Comparison of ENCODE assay signal across 29 mouse cellular contexts in the genomic region with DNA sequence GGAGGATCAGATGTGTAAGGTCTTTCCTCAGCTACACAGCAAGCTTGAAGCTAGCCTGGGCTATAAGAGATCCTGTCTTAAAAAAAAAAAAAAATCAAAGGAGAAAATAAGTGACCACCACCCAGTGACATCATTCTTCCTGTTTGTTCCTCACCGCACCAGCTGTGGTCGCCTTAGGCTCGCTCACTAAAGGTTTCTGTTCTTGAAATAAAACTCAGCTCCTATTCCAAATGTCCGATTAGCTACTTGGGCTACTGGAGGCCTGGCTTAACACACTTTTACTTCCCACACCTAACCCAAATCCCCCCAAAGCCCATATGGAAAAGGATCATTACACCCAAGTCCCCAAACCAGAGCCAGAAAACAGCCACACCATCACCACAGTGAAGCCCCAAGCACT. TPM values are rescaled to one million over a fixed set of nuclear protein-coding genes. Genes with fewer than 3 reads are reported as not detected.
DNase-seq lines count a peak whose midpoint lies in the region; ATAC-seq and TF ChIP-seq lines count a peak whose summit lies in the region.
"Had no signal": no experiment of that assay in that cellular context is flagged by ENCODE, and none has a peak within 500 bp of the region (broad histone marks: within the 10 kb centered on the region; RNA-seq: fewer than 3 reads in every experiment).

No protein-coding gene starts in this region.

- no peaks in the 10 kb centered on the region for H3K36me3 ChIP-seq in heart, adult 2 months (ENCODE audit: control insufficient read depth, insufficient read depth, low read length)
- H3K36me3 ChIP-seq in midbrain, embryonic 14.5 days (ENCODE audit: control insufficient read depth, insufficient read depth, low read length) = peaks cover 41% of the 10 kb centered on the region

- peak overlapping the region; percentile 28 for H3K27ac ChIP-seq in heart, adult 2 months
- H3K27ac ChIP-seq in bone marrow, adult 2 months (ENCODE audit: control insufficient read depth, insufficient read depth, low read depth, low read length, poor library complexity) = peak overlapping the region; percentile 58
- H3K27ac ChIP-seq in midbrain, embryonic 14.5 days (replicated peaks; ENCODE audit: low read depth, low read length) = no peak overlapping the region
- H3K27ac ChIP-seq: forebrain, embryonic 13.5 days; hindbrain, embryonic 14.5 days; midbrain, embryonic 12.5 days had no signal

- H3K4me3 ChIP-seq in heart, adult 2 months = no peak overlapping the region
- H3K4me3 ChIP-seq in bone marrow, adult 2 months (replicated peaks; ENCODE audit: control insufficient read depth, low read depth, low read length) = no peak overlapping the region
- no peak overlapping the region for H3K4me3 ChIP-seq in midbrain, embryonic 14.5 days (replicated peaks; ENCODE audit: low read depth, low read length)
- H3K4me3 ChIP-seq: forebrain, embryonic 13.5 days; midbrain, embryonic 12.5 days; myocyte had no signal

- no peak for TF ChIP-seq POLR2A in heart, adult 2 months (IDR thresholded peaks at IDR 0.05; ENCODE audit: insufficient read depth, low read depth, low read length)
- TF ChIP-seq POLR2A in bone marrow, adult 2 months (IDR thresholded peaks at IDR 0.05; ENCODE audit: borderline replicate concordance, control insufficient read depth, low read depth, low read length) = no peak

- peaks cover 3% of the 10 kb centered on the region for H3K4me1 ChIP-seq in heart, adult 2 months (ENCODE audit: control insufficient read depth, insufficient read depth, low read length)
- H3K4me1 ChIP-seq in bone marrow, adult 2 months (ENCODE audit: control insufficient read depth, insufficient read depth, low read length) = peaks cover 4% of the 10 kb centered on the region; the same call in 1 of the 2 replicates
- peaks cover 8% of the 10 kb centered on the region for H3K4me1 ChIP-seq in midbrain, embryonic 14.5 days (ENCODE audit: control insufficient read depth, insufficient read depth, low read length)

- no peak overlapping the region for H3K9ac ChIP-seq in heart, adult 2 months (ENCODE audit: low read depth, low read length)
- H3K9ac ChIP-seq in midbrain, embryonic 14.5 days (replicated peaks; ENCODE audit: low read length) = no peak overlapping the region
- H3K9ac ChIP-seq: forebrain, embryonic 13.5 days; hindbrain, embryonic 14.5 days; midbrain, embryonic 12.5 days had no signal

- ATAC-seq in monocyte, adult 5-6 weeks (replicated peaks; ENCODE audit: insufficient number of reproducible peaks, low FRiP score, low TSS enrichment, poor library complexity, severe bottlenecking) = 0 out of 2 replicates have a peak, but pooled peaks have one; percentile 25
- ATAC-seq in midbrain, embryonic 14.5 days (ENCODE audit: low FRiP score, low TSS enrichment) = no peak
- ATAC-seq: activated CD4-positive, CD25-positive, alpha-beta regulatory T cell, adult 4 months; forebrain, embryonic 13.5 days had no signal

- H3K79me2 ChIP-seq in heart, adult 2 months (replicated peaks; ENCODE audit: control insufficient read depth, insufficient read depth, low read length) = no peaks in the 10 kb centered on the region

- H3K9me3 ChIP-seq in midbrain, embryonic 14.5 days (ENCODE audit: control insufficient read depth, low read length) = no peaks in the 10 kb centered on the region
- H3K9me3 ChIP-seq: forebrain, embryonic 13.5 days; G1E; midbrain, embryonic 12.5 days had no signal

- H3K4me2 ChIP-seq in midbrain, embryonic 14.5 days (ENCODE audit: low read length) = no peak overlapping the region
- H3K4me2 ChIP-seq: forebrain, embryonic 13.5 days; heart, embryonic 11.5 days; hindbrain, embryonic 14.5 days; midbrain, embryonic 12.5 days had no signal

- TF ChIP-seq CTCF in heart, adult 2 months (IDR thresholded peaks at IDR 0.05) = no peak
- no peak for TF ChIP-seq CTCF in bone marrow, adult 2 months (IDR thresholded peaks at IDR 0.05; ENCODE audit: control insufficient read depth, insufficient read depth, low read length)

- TF ChIP-seq EP300 in heart, adult 2 months (IDR thresholded peaks at IDR 0.05; ENCODE audit: insufficient read depth, low read depth, low read length) = no peak

- H3K27me3 ChIP-seq in heart, adult 2 months (ENCODE audit: control insufficient read depth, insufficient read depth, low read length) = no peaks in the 10 kb centered on the region
- no peaks in the 10 kb centered on the region for H3K27me3 ChIP-seq in midbrain, embryonic 14.5 days (ENCODE audit: control insufficient read depth, insufficient read depth, low read length)
- H3K27me3 ChIP-seq: forebrain, embryonic 13.5 days; midbrain, embryonic 12.5 days had no signal

- 32% methylated on average over 4 of the region's 4 CpGs for WGBS in heart, adult 2 months
- 15% methylated on average over 4 of the region's 4 CpGs for WGBS in bone marrow, adult 2 months
- 87% methylated on average over 4 of the region's 4 CpGs for WGBS in midbrain, embryonic 14.5 days

- intact Hi-C loops in heart, adult 2 months (cut with DNase I) = no loop called here
- intact Hi-C loops in heart, postnatal 14 days (cut with DNase I) = no loop called here

- peak in 1 of 2 experiments; percentile 18 for DNase-seq in heart, adult 2 months
- DNase-seq in heart, postnatal 14 days = no peak
- peak; percentile 74 for DNase-seq in 416B (ENCODE audit: low read depth)
- DNase-seq in kidney, postnatal 14 days = no peak
- no peak for DNase-seq in layer of hippocampus, postnatal 25 days (ENCODE audit: extremely low spot score in 1 of 2, low spot score in 1 of 2)
- no peak for DNase-seq in midbrain, embryonic 14.5 days
- DNase-seq: adrenal gland, postnatal 25 days; cerebellum, adult 2 months; gastrocnemius, postnatal 25 days; kidney, adult 8-10 months; kidney, postnatal 25 days; liver; lung, postnatal 14 days; right cerebral cortex, adult 18-20 months; thymus, postnatal 25 days had no signal

RNA-seq across cellular contexts. Expression of gene Ift172, which starts 2.7 kb away (rescaled TPM):
- total RNA-seq in heart, adult 2 months (2021) = 10 to 100 TPM; 37.2 to 42.9 TPM
- polyA plus RNA-seq in heart, adult 2 months (2012; rRNA removed) = 28.0 and 30.2 TPM in 2 replicates
- 10 to 100 TPM; 37.2 to 42.3 TPM for total RNA-seq in heart, postnatal 14 days (2021)
- polyA plus RNA-seq in bone marrow, adult 2 months (2011; ENCODE audit: insufficient read depth, insufficient read length, low replicate concordance, missing spikeins) = 12.0 and 41.2 TPM in 2 replicates
- 18.6 to 39.4 TPM (median 21.2 TPM) in 3 replicates for total RNA-seq in monocyte, adult 5-6 weeks (2017)
- 10 to 100 TPM; 72.9 to 81.8 TPM for total RNA-seq in layer of hippocampus, postnatal 25 days (2021)
- polyA plus RNA-seq in midbrain, embryonic 14.5 days (2014; fragmentation: Nextera tagmentation; extraction: Ambion mirVana) = 26.7 and 28.1 TPM in 2 replicates

RNA-seq across cellular contexts. Expression of gene Fndc4, which starts 7.7 kb away (rescaled TPM):
- total RNA-seq in heart, adult 2 months (2021) = 1 to 10 TPM; 2.7 to 3.8 TPM
- 7.3 and 9.5 TPM in 2 replicates for polyA plus RNA-seq in heart, adult 2 months (2012; rRNA removed)
- 1 to 10 TPM; 2.4 to 5.0 TPM for total RNA-seq in heart, postnatal 14 days (2021)
- polyA plus RNA-seq in bone marrow, adult 2 months (2011; ENCODE audit: insufficient read depth, insufficient read length, low replicate concordance, missing spikeins) = not detected in 2 replicates
- total RNA-seq in monocyte, adult 5-6 weeks (2017) = 2.0 to 10.6 TPM (median 2.2 TPM) in 3 replicates
- total RNA-seq in layer of hippocampus, postnatal 25 days (2021) = 100 to 1,000 TPM; 172 to 175 TPM
- 86.9 and 128 TPM in 2 replicates for polyA plus RNA-seq in midbrain, embryonic 14.5 days (2014; fragmentation: Nextera tagmentation; extraction: Ambion mirVana)
- polyA plus RNA-seq: activated CD4-positive, CD25-positive, alpha-beta regulatory T cell, adult 4 months; G1E had no signal

RNA-seq across cellular contexts. Expression of gene Gckr, which starts 9.0 kb away (rescaled TPM):
- not detected for total RNA-seq in heart, adult 2 months (2021)
- polyA plus RNA-seq in heart, adult 2 months (2012; rRNA removed) = 0.32 TPM in 1 of 2 replicates, not detected in the other
- not detected for total RNA-seq in heart, postnatal 14 days (2021)
- 3.7 TPM in 1 of 2 replicates, not detected in the other for polyA plus RNA-seq in bone marrow, adult 2 months (2011; ENCODE audit: insufficient read depth, insufficient read length, low replicate concordance, missing spikeins)
- total RNA-seq in monocyte, adult 5-6 weeks (2017) = not detected in 3 replicates
- total RNA-seq in layer of hippocampus, postnatal 25 days (2021) = under 1 TPM in 1 of 2 experiments, not detected in 1; 0.31 TPM
- 0.16 and 0.53 TPM in 2 replicates for polyA plus RNA-seq in midbrain, embryonic 14.5 days (2014; fragmentation: Nextera tagmentation; extraction: Ambion mirVana)
- total RNA-seq: gastrocnemius, postnatal 25 days; heart, postnatal 25 days; left cerebral cortex, adult 18-20 months had no signal
- polyA plus RNA-seq: activated CD4-positive, CD25-positive, alpha-beta regulatory T cell, adult 4 months; G1E had no signal

RNA-seq across cellular contexts. Expression of gene Krtcap3, which starts 36.7 kb away (rescaled TPM):
- total RNA-seq in heart, adult 2 months (2021) = 1 to 10 TPM; 1.2 to 1.5 TPM
- polyA plus RNA-seq in heart, adult 2 months (2012; rRNA removed) = 6.4 and 7.2 TPM in 2 replicates
- 1 to 10 TPM; 2.8 to 3.2 TPM for total RNA-seq in heart, postnatal 14 days (2021)
- 10.6 and 20.0 TPM in 2 replicates for polyA plus RNA-seq in bone marrow, adult 2 months (2011; ENCODE audit: insufficient read depth, insufficient read length, low replicate concordance, missing spikeins)
- 2.5 to 14.9 TPM (median 12.9 TPM) in 3 replicates for total RNA-seq in monocyte, adult 5-6 weeks (2017)
- total RNA-seq in layer of hippocampus, postnatal 25 days (2021) = 1 to 10 TPM; 2.0 to 3.1 TPM
- polyA plus RNA-seq in midbrain, embryonic 14.5 days (2014; fragmentation: Nextera tagmentation; extraction: Ambion mirVana) = 2.5 and 3.0 TPM in 2 replicates

RNA-seq across cellular contexts. Expression of gene Gm9970, which starts 47.2 kb away (rescaled TPM):
- total RNA-seq in heart, adult 2 months (2021) = not detected
- polyA plus RNA-seq in heart, adult 2 months (2012; rRNA removed) = 0.31 TPM in 1 of 2 replicates, not detected in the other
- not detected for total RNA-seq in heart, postnatal 14 days (2021)
- not detected in 2 replicates for polyA plus RNA-seq in bone marrow, adult 2 months (2011; ENCODE audit: insufficient read depth, insufficient read length, low replicate concordance, missing spikeins)
- total RNA-seq in monocyte, adult 5-6 weeks (2017) = not detected in 3 replicates
- not detected for total RNA-seq in layer of hippocampus, postnatal 25 days (2021)
- polyA plus RNA-seq in midbrain, embryonic 14.5 days (2014; fragmentation: Nextera tagmentation; extraction: Ambion mirVana) = 0.72 and 0.74 TPM in 2 replicates
- total RNA-seq: adrenal gland, postnatal 25 days; G1E; gastrocnemius, postnatal 25 days; heart, postnatal 25 days; left cerebral cortex, adult 18-20 months; left cerebral cortex, postnatal 36 days had no signal
- polyA plus RNA-seq: activated CD4-positive, CD25-positive, alpha-beta regulatory T cell, adult 4 months; cerebellum, adult 2 months; frontal cortex, adult 2 months; liver, embryonic 16.5 days; myocyte had no signal

Comparison
In these comparisons a context has a peak if more than half of its experiments do, and no peak if none do; other contexts are left out.
1. RNA of gene Fndc4, which starts 7.7 kb away (total RNA-seq): 172 to 175 TPM in layer of hippocampus, postnatal 25 days; 2.4 to 5.0 TPM in heart, postnatal 14 days, 2.7 to 3.8 TPM in heart, adult 2 months and 2.0 to 10.6 TPM in monocyte, adult 5-6 weeks; every median in the first group is over 10 times any median in the second.